Mouse (Mus musculus) megakaryocyte progenitor cell, adult 5-6 weeks (primary cell): Measurements from ENCODE around the gene Asxl1. TPM values are rescaled to one million over a fixed set of nuclear protein-coding genes. Genes with fewer than 3 reads are reported as not detected.
"Not testable (repeated sequence)": the region's sequence is repeated elsewhere in the genome, so short reads cannot be mapped to it uniquely, and the experiment has no call there.

Experiments
- ATAC-seq: replicated peaks from 2 replicates; pipeline ENCODE4 v1.8.0; 2016; ENCODE audit warnings: mild to moderate bottlenecking, moderate TSS enrichment, inconsistent platforms; ENCODE audit not compliant: poor library complexity
- total RNA-seq, 2 experiments: library from RNA; stranded (forward) in 1 of 2; stranded (reverse) in 1 of 2; fragments of 157-497, 149-512 nt in 1 of 2; fragments of 200-1000 nt in 1 of 2; gene quantifications; 2 replicates each; pipeline versions ENCODE4 v1.2.3 to v1.2.4; 2015 to 2017

The Asxl1 gene
- total RNA-seq, 2 experiments from 2014 or later: 20.0 to 31.1 TPM

DNA sequence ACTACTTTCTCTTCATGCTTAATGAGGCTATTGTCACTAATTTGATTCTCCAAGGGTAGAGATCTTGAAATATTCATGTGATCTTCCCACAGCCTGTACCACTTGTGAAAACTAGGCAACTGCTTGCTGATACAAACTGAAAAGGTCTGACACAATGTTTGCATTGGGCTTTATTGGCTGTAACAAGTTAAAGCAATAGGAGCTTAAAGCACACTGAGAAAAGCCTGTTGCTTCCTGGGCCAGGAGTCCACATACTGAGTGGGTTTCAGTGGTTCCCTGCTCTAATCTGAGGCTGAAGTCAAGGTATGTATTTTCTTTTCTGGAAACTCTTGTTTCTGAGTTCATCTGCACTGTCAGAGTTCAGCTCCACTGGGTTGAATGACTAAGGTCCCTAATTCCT lies 2.4 kb upstream of the Asxl1 start:
- ATAC-seq: no peak

DNA sequence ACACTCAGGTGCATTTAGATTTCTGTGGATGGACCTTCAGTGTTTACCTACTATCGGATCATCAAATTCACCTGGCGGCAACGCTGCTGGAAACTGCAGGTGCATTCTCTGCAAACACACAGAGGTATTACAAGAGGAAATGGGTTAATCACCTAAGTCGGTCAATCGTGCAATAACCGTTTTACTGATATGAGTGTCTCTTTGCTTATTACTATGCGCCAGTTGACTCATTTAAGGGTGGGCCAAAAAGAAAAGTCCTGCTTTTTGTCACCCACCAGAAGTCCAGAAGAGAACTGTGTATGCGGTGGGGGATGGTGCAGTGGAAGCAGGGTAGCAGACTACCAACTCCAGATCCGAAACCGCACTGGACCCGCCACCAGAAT lies 567 bp upstream of the Asxl1 start:
- 0 out of 2 replicates have a peak, but pooled peaks have one; percentile 0 for ATAC-seq

DNA sequence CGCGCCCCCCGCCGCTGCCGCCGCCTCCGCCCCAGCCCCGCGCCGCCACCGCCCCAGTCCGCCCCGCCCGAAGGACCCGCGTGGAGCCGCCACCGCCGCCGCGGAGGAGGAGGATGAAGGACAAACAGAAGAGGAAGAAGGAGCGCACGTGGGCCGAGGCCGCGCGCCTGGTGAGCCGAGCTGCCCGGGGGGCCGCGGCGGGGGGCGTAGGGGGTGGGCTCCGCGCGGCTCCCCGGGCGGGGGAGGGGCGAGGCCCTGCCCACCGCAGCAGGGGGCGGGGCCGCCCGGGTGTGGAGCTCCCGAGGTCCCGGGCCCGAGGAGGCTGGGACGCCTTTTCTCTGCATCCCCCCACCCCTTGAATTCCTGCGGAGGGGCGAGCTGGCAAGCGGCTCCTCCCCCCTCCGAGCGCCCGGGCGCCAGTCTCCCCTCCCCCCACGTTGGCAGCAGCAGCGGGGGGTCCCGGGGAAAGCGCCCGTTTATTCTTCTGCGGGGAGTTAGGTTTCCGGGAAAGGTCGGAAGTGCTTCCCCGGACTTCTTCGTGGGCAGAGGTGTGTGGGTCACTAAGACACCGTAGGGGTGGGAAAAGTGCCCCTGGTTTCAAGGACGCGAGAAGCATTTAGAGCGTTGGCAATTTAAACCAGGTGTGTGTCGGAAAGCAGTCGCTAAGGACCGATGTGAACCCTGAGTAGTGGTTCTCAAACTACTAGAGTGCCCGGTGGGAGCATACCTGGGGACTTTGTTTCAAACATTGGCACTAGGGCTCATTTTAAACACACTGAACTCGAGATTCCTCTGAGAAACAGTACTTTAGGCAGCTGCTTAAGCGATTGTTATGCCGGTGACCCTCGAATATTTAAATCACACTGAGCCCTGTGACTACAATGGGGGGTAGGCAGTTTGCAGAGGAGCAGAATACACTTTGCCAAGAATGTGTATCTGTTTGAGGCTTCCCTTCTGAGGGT lies 873 bp downstream of the Asxl1 start:
- ATAC-seq: peak; percentile 9

DNA sequence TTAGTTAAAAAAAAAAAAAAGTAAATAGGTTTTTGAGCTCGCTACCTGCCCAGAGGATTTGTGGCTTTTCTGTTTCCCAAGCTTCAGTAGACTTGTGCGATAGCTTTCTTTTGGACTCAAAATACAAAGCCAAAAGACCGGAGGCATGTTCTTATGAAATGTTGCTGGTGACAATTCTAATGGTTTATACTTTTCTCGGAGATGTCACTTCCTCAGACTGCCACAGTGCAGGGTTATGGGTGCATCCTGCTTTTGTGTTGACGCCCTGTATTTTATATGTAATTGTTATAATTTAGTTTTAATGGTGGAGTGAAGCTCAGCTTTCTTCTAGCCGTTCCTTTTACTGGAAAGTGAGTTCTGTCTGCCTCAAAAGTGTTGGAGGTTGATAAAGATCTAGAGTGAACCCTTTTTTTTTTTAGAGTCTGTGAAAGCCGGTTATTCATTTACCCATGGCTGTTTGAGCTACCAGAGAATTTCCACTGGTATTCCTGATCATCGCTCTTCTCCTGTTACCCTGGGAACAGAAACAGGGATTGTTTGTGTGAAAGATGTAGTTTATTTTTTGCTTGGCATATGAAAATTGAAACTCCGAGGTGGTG lies 1.7 kb downstream of the Asxl1 start:
- no peak for ATAC-seq

DNA sequence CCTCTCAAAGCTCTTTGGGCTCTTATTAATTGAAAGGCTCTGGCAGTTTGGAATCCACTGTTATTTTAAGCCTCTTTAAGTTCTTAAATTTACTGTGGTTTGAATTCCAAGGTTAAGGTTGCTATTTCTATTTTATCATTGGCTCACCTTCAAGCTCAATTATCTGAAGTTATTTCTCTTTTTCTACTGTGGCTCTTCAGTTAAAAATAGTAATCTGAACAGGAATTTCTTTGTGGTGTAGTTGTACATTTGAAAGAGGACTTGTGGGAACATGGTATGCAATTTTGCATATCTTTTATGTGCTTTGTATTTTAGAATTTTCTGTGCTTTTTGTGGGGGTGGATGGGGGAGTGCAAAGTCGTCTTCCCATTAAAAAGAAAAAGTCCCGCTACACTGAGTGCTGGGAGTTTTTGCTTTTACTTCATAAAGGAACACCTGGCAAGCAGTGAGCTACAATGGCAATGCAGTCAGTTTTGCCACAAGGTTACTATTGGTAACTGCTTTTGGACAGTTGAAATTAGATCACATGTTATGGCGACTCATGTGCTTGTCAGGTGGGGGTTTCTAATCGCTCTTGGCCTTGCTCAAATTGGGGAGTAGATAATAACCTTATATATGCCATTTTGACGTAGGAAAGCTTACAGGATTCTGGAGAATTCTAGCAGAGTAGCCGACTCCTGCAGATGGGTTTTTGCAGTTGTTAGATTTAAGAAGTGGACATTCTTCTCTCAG lies 2.6 kb downstream of the Asxl1 start:
- ATAC-seq: no peak

DNA sequence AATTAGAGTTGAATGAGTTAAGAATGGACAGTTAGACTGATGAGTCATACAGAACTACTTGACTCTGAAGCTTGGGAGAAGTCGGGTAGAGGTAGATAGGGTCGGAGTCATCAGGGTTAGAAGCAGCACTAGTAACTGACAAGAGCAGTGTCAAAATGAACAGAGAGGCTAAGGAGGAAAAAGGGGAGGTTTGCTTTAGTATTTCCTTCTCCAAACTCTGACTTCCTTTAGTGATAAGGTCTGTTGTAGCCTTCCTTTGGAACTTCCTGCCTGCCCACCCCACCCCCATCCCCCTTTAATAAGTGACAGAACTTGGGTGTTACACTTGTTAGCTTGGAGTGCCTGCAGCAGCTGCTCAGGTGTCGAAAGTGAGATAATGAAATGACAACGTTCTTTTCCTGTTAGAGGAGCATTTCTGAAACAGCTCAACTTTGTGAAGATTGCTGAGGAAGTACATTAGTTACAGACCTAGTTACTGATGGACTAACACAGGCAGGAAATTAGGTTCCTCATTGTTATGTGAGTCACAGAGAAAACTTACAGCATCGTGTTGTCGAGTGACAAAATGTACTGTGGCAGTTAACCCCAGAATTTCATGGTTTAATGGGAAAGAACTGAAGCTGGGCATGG lies 5.0 kb downstream of the Asxl1 start:
- peak; percentile 57 for ATAC-seq

DNA sequence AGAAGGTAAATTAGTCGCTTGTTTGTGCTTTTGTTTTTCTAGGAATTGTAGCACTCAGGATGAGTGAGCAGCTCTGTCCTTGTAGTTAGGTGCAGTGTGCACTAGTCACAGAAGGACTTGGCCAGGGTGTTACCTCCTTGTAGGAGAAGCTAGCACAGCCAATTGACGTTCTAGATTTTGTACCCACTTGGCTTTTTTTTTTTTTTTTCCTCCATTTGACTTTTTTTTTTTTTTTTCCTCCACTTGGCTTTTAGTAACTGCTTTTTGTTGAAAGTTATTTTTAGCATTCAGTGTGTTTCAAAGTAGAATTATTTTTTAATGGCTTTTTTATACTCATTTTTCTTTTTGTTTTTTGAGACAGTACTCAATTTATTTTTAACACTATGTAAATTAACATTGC lies 9.0 kb downstream of the Asxl1 start:
- no peak for ATAC-seq

DNA sequence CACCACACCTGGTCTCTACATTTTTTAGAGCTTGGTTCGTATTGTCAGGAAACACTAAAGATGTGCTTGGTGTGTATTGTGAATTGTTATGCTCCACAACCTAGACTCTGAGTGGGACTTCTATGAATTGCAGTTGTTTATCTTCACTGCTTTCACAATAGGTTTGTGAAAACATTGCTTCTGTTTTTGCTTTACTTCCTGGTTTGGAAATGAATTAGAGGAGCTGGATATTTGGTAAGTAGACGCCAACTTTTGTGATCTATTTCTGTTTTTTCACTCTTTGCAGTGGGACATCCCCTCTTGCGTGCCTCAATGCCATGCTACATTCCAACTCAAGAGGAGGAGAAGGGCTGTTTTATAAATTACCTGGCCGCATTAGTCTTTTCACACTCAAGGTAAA lies 11.2 kb downstream of the Asxl1 start:
- ATAC-seq: no peak

DNA sequence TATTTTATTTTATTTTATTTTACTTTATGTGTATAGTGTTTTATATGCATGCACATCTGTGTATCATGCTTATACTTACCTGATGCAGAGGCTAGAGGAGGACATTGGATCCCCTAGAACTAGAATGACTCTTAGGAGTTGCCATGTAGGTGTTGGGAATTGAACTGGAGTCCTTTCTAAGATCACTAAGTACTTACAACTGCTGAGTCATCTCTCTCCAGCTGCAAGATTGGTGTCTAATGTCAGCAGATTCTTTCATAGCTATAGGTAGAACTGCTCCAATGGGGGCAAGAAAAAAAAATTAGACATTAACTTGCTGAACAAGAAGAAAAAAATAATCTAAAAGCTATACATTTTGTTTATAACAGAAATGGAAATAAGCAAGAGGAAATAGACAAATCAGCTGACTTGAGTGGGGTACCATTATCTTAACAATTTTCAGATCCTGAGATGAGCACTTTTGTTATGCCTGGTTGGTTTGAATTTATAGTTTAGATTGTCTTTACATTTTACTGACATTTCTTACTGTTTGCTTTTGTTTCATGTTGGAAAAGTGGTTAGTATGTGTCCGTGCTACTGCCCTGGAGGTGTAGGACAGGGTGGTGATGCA lies 15.6 kb downstream of the Asxl1 start:
- no peak for ATAC-seq

DNA sequence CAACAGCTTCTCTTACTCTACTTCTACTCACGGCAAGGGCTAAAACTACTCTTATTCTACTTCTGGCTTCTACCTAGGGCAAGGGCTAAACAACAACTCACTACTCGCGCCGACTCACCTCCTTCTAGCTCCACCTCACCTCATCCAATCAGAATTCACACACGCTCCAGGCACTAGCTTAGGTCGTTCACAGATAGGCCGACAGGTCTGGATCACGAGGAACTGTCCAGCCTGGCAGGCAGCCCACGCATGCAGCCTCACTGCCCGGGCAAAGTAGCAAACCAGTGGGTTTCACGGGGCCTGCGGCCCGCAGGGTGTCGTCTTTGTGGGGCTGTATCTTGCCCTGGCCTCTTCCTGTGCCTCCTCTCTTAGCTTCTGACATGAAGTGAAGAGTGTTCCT lies 18.9 kb downstream of the Asxl1 start:
- not testable (repeated sequence) for ATAC-seq

DNA sequence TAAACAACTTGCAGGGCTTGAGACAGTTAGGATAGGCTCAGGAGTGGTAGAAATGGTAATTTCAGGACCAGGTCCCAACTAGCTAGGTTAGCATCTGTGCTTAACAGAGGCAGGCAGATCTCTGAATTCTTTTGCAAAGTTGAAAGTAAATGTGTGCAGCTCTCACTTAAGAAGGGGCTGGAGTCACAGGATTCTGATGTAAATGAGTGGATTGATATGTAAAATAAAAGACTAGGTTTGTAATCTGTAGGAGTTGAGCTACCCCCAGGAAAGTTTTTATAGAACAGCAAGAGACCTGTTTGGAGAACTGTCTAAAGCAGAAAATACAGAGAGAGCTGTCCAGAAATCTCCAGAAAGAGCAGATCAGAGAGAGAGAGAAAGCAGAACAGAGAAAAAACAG lies 25.2 kb downstream of the Asxl1 start:
- no peak for ATAC-seq

DNA sequence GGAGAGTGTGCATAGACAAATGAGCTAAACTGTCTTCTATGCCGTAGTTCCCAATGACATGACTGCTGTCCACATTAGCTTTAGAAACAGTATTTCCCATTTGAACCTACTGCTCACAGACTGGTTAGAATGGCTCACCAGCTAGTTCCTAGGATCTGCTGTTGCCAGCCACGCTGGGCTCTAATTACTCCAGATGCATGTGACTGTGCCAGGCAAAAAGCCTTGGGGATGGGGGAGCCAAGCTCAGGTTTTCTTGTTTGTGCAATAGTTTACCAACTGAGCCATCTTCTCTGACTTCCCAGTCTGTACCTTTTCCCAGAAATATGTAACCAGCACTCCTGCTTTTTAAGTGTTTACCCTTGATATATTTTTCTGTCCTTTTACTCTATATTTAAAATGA lies 29.8 kb downstream of the Asxl1 start:
- no peak for ATAC-seq

DNA sequence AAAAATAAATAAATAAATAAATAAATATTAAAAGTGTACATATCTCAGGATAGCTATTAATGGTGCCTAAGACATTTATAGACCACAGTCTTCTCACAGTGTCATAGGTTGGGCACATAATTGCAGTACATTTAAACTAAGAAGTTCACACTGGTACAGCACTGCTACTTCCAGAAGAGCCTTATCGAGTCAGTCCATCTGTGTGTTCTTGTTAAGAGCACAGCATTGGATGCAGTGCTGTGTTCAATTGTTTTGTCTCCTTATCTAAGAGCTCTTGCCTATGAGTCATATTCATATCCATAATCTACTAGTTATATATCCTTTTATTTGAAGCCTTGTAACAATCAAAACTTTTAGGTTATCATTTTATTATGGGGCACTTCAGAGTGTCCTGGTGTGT lies 34.9 kb downstream of the Asxl1 start:
- ATAC-seq: peak; percentile 57

DNA sequence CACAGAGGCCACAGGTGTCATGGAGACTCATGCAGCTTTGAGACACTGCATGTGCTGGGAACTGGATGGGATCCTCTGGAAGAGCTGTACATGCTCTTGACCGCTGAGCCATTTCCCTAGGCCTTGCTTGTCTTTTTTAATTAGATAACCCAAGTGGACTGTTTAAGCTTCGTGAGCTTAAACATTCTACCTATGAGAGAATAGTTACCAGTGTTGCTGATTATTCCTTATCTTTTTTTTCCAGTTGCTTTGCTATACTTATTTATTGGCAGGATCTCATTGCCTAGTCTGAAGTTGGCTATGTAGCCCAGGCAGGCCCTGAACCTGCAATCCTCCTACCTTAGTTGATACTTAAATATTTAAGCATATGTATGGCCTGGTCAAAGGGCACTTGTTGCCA lies 44.2 kb downstream of the Asxl1 start:
- peak; percentile 65 for ATAC-seq

DNA sequence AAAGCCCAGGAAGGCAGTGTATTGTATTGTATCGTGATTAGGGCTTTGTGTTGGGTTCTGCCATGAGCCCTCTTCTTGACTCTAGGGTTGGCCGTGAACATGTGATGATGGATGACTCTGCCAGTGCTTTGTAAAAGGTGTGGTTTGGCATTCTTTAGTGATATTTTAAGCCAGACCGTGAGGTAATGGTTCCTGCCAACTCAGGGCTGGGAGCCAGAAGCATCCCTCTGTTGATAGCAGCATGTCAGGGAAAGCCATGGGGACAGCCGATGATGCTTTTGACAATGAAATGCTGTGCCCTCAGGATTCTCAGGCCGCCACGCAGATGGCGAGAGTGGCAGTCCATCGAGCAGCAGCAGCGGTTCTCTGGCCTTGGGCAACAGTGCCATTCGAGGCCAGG lies 47.4 kb downstream of the Asxl1 start:
- ATAC-seq: no peak

DNA sequence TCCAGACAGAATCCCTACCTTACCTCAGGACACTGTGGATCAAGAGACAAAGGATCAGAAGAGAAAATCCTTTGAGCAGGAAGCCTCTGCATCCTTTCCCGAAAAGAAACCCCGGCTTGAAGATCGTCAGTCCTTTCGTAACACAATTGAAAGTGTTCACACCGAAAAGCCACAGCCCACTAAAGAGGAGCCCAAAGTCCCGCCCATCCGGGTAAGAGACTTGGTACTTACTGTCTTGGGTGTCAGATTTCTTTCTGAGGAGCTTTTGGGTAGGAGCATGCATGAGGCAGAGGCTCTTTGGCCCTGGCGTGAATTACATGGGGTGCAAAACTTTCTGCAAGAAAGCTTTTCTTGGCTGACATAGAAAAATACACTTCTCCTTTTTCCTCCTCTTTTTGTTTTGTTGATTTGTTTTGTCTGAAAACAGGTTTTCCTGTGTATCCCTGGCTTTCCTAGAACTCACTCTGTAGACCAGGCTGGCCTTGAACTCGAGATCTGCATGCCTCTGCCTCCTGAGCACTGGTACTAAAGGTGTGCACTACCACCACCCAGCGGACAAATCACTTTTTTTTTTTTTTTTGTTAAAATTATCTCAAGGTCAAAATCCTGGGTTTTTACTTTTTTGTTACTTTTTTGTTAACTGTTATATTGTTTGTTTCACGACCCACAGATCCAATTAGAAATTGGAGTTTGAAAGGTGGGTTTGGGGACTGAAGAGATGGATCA lies 52.3 kb downstream of the Asxl1 start:
- ATAC-seq: no peak

DNA sequence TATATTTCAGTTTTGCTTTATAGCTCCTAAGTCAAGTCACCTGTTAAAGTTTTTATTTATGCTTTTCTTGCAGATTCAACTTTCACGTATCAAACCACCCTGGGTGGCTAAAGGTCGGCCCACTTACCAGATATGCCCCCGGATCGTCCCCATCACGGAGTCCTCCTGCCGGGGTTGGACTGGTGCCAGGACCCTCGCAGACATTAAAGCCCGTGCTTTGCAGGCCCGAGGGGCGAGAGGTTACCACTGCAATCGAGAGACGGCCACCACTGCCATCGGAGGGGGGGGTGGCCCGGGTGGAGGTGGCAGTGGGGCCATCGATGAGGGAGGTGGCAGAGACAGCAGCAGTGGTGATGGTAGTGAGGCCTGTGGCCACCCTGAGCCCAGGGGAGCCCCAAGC lies 53.5 kb downstream of the Asxl1 start:
- no peak for ATAC-seq

DNA sequence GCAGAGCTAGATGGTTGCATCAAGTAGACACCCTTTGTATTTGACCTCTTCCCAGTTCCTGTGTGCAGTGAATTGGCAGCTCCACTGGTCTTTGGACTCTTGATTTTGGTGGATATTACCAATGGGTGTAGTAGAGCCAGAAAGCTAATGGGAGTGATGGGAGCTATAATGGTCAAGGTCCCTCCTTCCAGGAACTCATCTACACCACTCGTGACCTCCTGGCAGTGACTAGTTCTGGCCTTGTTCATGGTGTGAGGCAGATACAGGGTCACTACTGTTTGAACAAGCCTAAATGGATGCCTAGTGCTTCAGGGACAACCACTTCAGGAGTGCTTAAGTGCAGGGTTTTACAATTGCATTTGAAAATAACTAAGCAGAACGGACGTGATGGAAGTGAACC lies 58.4 kb downstream of the Asxl1 start:
- ATAC-seq: no peak

DNA sequence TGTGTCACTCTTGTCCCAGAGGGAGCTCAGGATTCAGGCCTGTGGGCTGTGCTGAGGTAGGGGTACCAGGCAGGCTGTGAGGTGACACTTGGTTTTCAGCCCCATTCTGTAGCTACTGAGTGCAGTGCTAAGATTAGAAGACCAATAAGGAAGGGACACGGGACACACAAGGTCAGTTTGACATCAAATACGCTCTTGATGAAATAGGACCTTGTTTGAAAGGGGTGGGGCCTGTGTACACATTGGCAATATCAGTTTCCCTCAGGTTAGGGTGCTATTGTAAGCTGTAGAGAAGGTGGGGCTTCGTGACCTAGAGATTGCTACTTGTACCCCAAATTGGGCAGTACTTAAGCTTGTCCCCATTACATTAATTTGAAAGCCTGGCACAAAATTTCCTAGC lies 59.3 kb downstream of the Asxl1 start:
- ATAC-seq: no peak

DNA sequence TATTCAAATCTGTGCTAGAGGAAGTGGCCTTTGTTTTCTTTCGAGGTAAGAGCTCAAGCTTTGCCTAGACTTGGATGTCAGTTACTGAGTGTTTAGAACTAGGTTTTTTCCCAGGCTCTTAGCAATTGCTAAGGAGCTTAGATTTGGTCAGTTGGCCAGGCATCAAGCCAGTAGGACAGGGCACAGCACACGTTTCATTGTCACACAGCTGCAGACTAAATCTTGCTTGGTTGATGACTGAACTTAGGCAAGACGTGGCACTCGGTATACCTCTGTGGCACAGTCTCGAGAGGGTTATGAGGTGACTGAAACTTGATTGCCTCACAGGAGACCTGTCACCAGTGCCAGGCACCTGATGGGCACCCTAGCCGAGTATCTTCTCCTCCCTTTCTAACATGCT lies 61.3 kb downstream of the Asxl1 start:
- no peak for ATAC-seq
